Mouse (Mus musculus) gonadal fat pad, adult 2 months (tissue): ENCODE data around the gene Atraid. TPM values are rescaled to one million over a fixed set of nuclear protein-coding genes. Genes with fewer than 3 reads are reported as not detected.

Experiments
- DNase-seq: peaks from one replicate; pipeline ENCODE4 v3.0.0-alpha.2; 2012; ENCODE audit warnings: low read depth
- polyA plus RNA-seq: library from polyadenylated mRNA; depleted of rRNA; stranded (reverse); fragments of >200 nt; gene quantifications from 2 replicates; pipeline ENCODE4 v1.2.3, GENCODE M21; 2012; rRNA removed

Gene Atraid
- polyA plus RNA-seq, 1 experiment: 242 TPM

GRCm38 (mm10) chr5:31094799-31095691 is 46.9 kb downstream of the Atraid start:
- no peak for DNase-seq

- no peak for DNase-seq
These were observed 47.8 kb downstream of the Atraid start for GRCm38 (mm10) chr5:31095711-31096480.

Other genes starting within 250 kb of the Atraid start
- 31.4 and 36.3 TPM in 2 replicates for gene Mapre3, start 233.7 kb upstream of the Atraid start, polyA plus RNA-seq
- 82.4 and 97.4 TPM in 2 replicates for gene Tmem214, start 180.3 kb upstream of the Atraid start, polyA plus RNA-seq
- gene Agbl5, start 159.6 kb upstream of the Atraid start, polyA plus RNA-seq: 20.0 and 22.9 TPM in 2 replicates
- gene Ost4, start 140.5 kb upstream of the Atraid start, polyA plus RNA-seq: 478 and 493 TPM in 2 replicates
- 39.9 and 45.3 TPM in 2 replicates for gene Emilin1, start 134.9 kb upstream of the Atraid start, polyA plus RNA-seq
- 63.6 and 77.3 TPM in 2 replicates for gene Khk, start 126.9 kb upstream of the Atraid start, polyA plus RNA-seq
- gene Cgref1, start 102.7 kb upstream of the Atraid start, polyA plus RNA-seq: 3.1 and 3.5 TPM in 2 replicates
- gene Preb, start 88.0 kb upstream of the Atraid start, polyA plus RNA-seq: 335 and 336 TPM in 2 replicates
- 3.1 and 3.8 TPM in 2 replicates for gene Tcf23, start 79.7 kb upstream of the Atraid start, polyA plus RNA-seq
- 32.8 and 34.2 TPM in 2 replicates for gene Slc5a6, start 612 bp downstream of the Atraid start, polyA plus RNA-seq
- 216 and 228 TPM in 2 replicates for gene Cad, start 6.5 kb downstream of the Atraid start, polyA plus RNA-seq
- 0.32 and 0.46 TPM in 2 replicates for gene Dnajc5g, start 58.0 kb downstream of the Atraid start, polyA plus RNA-seq
- gene Slc30a3, start 59.9 kb downstream of the Atraid start, polyA plus RNA-seq: 5.7 and 11.3 TPM in 2 replicates
- 0.42 TPM in 1 of 2 replicates, not detected in the other for gene Trim54, start 68.4 kb downstream of the Atraid start, polyA plus RNA-seq
- not detected in 2 replicates for gene Ucn, start 90.5 kb downstream of the Atraid start, polyA plus RNA-seq
- 94.2 and 136 TPM in 2 replicates for gene Mpv17, start 105.9 kb downstream of the Atraid start, polyA plus RNA-seq
- 2.6 and 3.6 TPM in 2 replicates for gene Gm29609, start 131.6 kb downstream of the Atraid start, polyA plus RNA-seq
- gene Gtf3c2, start 131.8 kb downstream of the Atraid start, polyA plus RNA-seq: 45.4 TPM in 2 replicates
- 109 and 126 TPM in 2 replicates for gene Snx17, start 144.9 kb downstream of the Atraid start, polyA plus RNA-seq
- gene Eif2b4, start 145.1 kb downstream of the Atraid start, polyA plus RNA-seq: 51.2 and 64.9 TPM in 2 replicates
- gene Zfp513, start 154.0 kb downstream of the Atraid start, polyA plus RNA-seq: 30.4 and 39.7 TPM in 2 replicates
- 46.5 and 80.1 TPM in 2 replicates for gene Ppm1g, start 172.4 kb downstream of the Atraid start, polyA plus RNA-seq
- gene Nrbp1, start 192.6 kb downstream of the Atraid start, polyA plus RNA-seq: 120 and 142 TPM in 2 replicates
- 1.3 and 3.6 TPM in 2 replicates for gene Gm9970, start 192.9 kb downstream of the Atraid start, polyA plus RNA-seq
- gene Krtcap3, start 203.4 kb downstream of the Atraid start, polyA plus RNA-seq: 36.9 and 38.7 TPM in 2 replicates
- 37.7 and 38.4 TPM in 2 replicates for gene Ift172, start 242.8 kb downstream of the Atraid start, polyA plus RNA-seq
- 6.1 and 8.0 TPM in 2 replicates for gene Fndc4, start 247.8 kb downstream of the Atraid start, polyA plus RNA-seq
- 0.23 and 0.53 TPM in 2 replicates for gene Gckr, start 249.1 kb downstream of the Atraid start, polyA plus RNA-seq